Mouse (Mus musculus) stomach, embryonic 14.5 days (tissue): Measurements from ENCODE around the gene Ppa1. TPM values are rescaled to one million over a fixed set of nuclear protein-coding genes. Genes with fewer than 3 reads are reported as not detected.

ENCODE experiments used
- ATAC-seq: fragments of 200-750 bp; cut with Nextera tagmentation; 2 replicates; pipeline ENCODE4 v1.8.0; 2017; ENCODE audit warnings: low read depth, moderate TSS enrichment; ENCODE audit not compliant: insufficient number of reproducible peaks, insufficient read depth, low FRiP score
- H3K27ac ChIP-seq: fragments of 300-500 bp; sonication (generic); 2 replicates; pipeline ENCODE4 v1.5.1; 2014; ENCODE audit warnings: mild to moderate bottlenecking, low read length, moderate library complexity, mixed read lengths
- H3K27me3 ChIP-seq: fragments of 300-500 bp; sonication (generic); 2 replicates; pipeline ENCODE4 v1.6.1; 2014; ENCODE audit warnings: low read length, control low read depth, mixed read lengths; ENCODE audit not compliant: control insufficient read depth, insufficient read depth
- H3K36me3 ChIP-seq: fragments of 300-500 bp; sonication (generic); 2 replicates; pipeline ENCODE4 v1.6.1; 2014; ENCODE audit warnings: mild to moderate bottlenecking, control low read depth, low read length, moderate library complexity, mixed read lengths; ENCODE audit not compliant: control insufficient read depth, insufficient read depth
- H3K4me1 ChIP-seq: fragments of 300-500 bp; sonication (generic); 2 replicates; pipeline ENCODE4 v1.6.1; 2014; ENCODE audit warnings: low read length, control low read depth, mixed read lengths; ENCODE audit not compliant: control insufficient read depth, insufficient read depth
- H3K4me2 ChIP-seq: fragments of 300-500 bp; sonication (generic); replicated peaks from 2 replicates; pipeline ENCODE4 v1.6.1; 2014; ENCODE audit warnings: low read depth, low read length, control low read depth
- H3K4me3 ChIP-seq: fragments of 300-500 bp; sonication (generic); 2 replicates; pipeline ENCODE4 v1.5.1; 2014; ENCODE audit warnings: low read depth, low read length, control low read depth
- H3K9ac ChIP-seq: fragments of 300-500 bp; sonication (generic); replicated peaks from 2 replicates; pipeline ENCODE4 v1.6.1; 2014; ENCODE audit warnings: low read depth, mild to moderate bottlenecking, control low read depth, low read length, moderate library complexity, mixed read lengths
- H3K9me3 ChIP-seq: fragments of 300-500 bp; sonication (generic); 2 replicates; pipeline ENCODE4 v1.6.1; 2016; ENCODE audit warnings: low read depth, low read length, control low read depth; ENCODE audit not compliant: control insufficient read depth
- WGBS: fragments of 180-500 bp; shearing (Covaris S2); extraction: QIAGEN DNeasy Blood & Tissue Kit; methylation state at CpG from one replicate; pipeline ENCODE4 v1.1.7; 2014; 5-methylcytosine and 5-hydroxymethylcytosine counted together
- polyA plus RNA-seq: library from polyadenylated mRNA; unstranded; fragments of >200 nt; fragmentation: Nextera tagmentation; extraction: Ambion mirVana; gene quantifications from 2 replicates; pipeline ENCODE4 v1.2.1, GENCODE M21; 2014

The Ppa1 gene
- polyA plus RNA-seq, 1 experiment from 2014 or later, result 145 TPM

DNA sequence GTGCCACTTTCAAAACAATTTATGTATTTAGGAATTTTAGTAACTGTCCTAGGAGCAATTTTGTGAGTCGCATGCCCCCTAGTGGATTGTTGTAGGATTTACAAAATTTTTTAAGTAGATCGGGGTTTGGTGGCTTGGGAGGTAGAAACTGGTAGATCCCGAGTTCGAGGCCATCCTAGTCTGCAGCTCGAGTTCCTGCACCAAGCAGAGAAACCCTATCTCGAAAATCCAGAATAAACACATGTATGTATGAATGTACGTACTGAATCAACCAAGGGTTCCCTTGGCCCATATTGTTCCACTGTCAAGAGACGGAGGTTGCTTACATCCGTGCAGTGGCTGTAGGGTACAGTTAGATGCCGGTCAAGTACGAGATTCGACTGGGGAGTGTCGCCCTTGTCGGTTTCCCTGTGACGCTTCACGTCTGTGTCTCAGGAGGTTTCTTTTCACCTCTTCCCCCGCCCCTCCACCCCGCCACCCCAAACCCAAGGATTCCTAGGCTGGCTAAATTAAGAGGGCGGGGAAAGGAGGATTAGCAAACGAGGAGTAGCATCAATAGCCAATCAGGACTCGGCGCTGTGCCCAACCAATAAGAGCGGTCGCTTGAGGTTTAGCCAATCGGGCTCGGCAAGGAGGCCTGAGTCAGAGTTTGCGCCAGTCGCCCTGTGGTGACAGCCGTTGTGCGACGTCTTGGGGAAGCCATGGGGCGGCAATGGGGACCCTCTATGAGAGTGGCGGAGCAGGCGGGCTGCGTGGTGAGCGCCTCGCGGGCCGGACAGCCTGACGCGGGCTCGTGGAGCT is 46.7 kb downstream of the Ppa1 start, which contains the start of gene Tysnd1:
TSS of gene Tysnd1 (plus strand) at position 645 of the 801 bp plus-strand sequence.
- Histone ChIP-seq H3K4me1 (peaks cover 14% of the 10 kb centered on the region), H3K27me3 (no peaks in the 10 kb centered on the region), H3K4me2 (peak within 1 kb of the TSS; percentile 100), H3K36me3 (peaks cover 34% of the 10 kb centered on the region), H3K9me3 (no peaks in the 10 kb centered on the region), H3K9ac (peak within 1 kb of the TSS; percentile 79), H3K27ac (peak within 1 kb of the TSS; percentile 55; the same call in 1 of the 2 replicates), H3K4me3 (peak within 1 kb of the TSS; percentile 98)
- peak; percentile 96 for ATAC-seq
- WGBS, result under 1% methylated on average over 42 of the region's 42 CpGs

DNA sequence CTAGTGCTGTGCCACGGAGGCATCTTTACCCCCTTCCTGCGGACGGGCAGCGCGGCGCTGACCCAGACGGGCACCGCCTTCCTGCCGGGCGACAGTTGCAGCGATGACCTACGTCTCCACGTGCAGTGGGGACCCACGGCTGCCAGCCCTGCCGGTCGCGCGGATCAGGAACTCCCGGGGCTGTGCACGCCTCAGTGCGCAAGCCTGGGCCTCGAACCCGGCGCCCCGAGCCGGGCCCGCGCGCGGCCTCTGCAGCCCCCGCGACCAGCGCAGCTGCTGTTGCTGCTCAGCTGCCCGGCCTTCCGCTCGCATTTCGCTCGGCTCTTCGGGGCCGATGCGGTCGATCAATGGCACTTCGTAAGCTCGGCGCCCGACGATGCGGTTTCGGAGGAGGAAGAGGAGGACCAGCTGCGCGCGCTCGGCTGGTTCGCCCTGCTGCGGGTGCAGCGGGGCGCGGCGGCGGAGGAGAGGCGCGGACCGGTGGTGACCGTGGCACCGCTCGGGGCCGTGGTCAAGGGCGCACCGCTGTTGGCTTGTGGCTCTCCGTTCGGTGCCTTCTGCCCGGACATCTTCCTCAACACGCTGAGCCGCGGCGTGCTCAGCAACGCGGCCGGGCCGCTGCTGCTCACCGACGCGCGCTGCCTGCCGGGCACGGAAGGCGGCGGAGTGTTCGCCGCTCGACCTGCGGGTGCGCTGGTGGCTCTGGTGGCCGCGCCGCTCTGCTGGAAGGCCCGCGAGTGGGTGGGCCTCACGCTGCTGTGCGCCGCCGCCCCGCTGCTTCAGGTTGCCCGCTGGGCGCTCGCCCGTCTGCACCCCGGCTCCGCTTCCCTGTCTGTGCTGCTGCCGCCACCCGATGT is 47.6 kb downstream of the Ppa1 start:
- peak; percentile 6; the same call in 1 of the 2 replicates for ATAC-seq
- Histone ChIP-seq H3K36me3 (peaks cover 26% of the 10 kb centered on the region), H3K9me3 (no peaks in the 10 kb centered on the region), H3K4me1 (peaks cover 14% of the 10 kb centered on the region), H3K4me3 (peak overlapping the region; percentile 98), H3K27ac (peak overlapping the region; percentile 55; the same call in 1 of the 2 replicates), H3K27me3 (no peaks in the 10 kb centered on the region), H3K9ac (peak overlapping the region; percentile 79), H3K4me2 (peak overlapping the region; percentile 100)
- under 1% methylated on average over 102 of the region's 111 CpGs for WGBS

DNA sequence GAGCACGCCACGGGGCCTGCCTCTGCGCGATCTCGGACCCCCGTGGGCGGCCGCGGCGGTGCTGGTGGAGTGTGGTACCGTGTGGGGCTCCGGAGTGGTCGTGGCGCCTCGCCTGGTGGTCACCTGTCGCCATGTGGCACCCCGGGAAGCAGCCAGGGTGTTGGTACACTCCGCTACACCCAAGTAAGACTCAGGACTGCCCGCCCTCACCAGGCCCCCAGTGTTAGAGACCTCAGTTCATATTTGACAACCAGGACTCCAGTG is 48.1 kb downstream of the Ppa1 start:
- H3K27me3 ChIP-seq, result no peaks in the 10 kb centered on the region
- WGBS, result 9% methylated on average over 19 of the region's 19 CpGs
- H3K4me1 ChIP-seq, result peaks cover 14% of the 10 kb centered on the region
- no peak for ATAC-seq
- no peaks in the 10 kb centered on the region for H3K9me3 ChIP-seq
- H3K9ac ChIP-seq, result peak overlapping the region; percentile 79
- H3K36me3 ChIP-seq, result peaks cover 20% of the 10 kb centered on the region
- peak overlapping the region; percentile 98 for H3K4me3 ChIP-seq
- peak overlapping the region; percentile 100 for H3K4me2 ChIP-seq
- no peak overlapping the region for H3K27ac ChIP-seq

DNA sequence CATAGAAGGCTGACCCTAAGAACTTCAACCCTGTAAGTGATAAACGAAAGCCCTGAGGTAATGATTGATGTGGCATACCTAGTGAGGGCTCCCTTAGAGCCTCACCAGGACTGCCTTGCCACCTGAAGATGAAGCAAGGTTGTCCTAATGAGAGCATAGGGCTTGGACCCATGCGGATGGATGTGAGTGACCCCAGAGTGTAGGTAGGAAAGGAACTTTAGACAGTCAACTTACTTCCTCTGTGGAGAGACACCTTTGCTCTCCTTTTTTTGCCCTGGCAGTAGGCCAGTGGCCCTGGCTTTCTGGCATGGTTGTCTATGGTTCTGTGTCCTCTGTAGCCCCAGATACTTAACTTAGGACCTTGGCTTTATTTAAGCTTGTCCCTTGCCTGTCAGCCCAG is 48.7 kb downstream of the Ppa1 start:
- WGBS, result 79% methylated on average over 2 of the region's 2 CpGs
- no peaks in the 10 kb centered on the region for H3K9me3 ChIP-seq
- H3K9ac ChIP-seq, result 0 out of 2 replicates have a peak overlapping the region, but pooled peaks have one; percentile 79
- no peak overlapping the region for H3K27ac ChIP-seq
- no peaks in the 10 kb centered on the region for H3K27me3 ChIP-seq
- peaks cover 14% of the 10 kb centered on the region for H3K4me1 ChIP-seq
- no peak for ATAC-seq
- peak overlapping the region; percentile 100 for H3K4me2 ChIP-seq
- H3K36me3 ChIP-seq, result peaks cover 17% of the 10 kb centered on the region
- peak overlapping the region; percentile 98 for H3K4me3 ChIP-seq

DNA sequence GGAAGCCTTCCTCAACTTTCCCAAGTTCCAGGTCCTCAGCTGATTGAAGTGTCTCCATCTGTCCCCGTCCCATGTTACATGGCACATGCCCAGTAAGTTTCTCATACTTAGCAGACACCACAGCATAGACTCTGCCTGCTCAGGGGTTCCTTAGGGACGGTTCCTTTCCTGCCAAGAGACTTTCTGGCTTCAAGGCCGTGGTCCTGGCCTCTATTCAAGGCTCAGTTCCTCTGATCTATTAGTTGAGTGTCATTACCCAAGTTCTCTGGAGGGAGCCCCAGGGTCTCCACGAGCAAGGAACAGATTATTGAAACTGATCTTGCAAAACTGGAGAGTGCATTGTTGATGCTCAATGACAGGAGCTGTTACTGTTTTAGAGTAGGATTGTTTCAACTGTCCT is 56.3 kb downstream of the Ppa1 start:
- Histone ChIP-seq H3K4me3 (no peak overlapping the region), H3K4me2 (no peak overlapping the region), H3K4me1 (no peaks in the 10 kb centered on the region), H3K36me3 (peaks cover 18% of the 10 kb centered on the region; the same call in 1 of the 2 replicates), H3K9me3 (no peaks in the 10 kb centered on the region), H3K9ac (no peak overlapping the region), H3K27me3 (no peaks in the 10 kb centered on the region), H3K27ac (no peak overlapping the region)
- no peak for ATAC-seq
- WGBS, result 81% methylated on average over 4 of the region's 4 CpGs

DNA sequence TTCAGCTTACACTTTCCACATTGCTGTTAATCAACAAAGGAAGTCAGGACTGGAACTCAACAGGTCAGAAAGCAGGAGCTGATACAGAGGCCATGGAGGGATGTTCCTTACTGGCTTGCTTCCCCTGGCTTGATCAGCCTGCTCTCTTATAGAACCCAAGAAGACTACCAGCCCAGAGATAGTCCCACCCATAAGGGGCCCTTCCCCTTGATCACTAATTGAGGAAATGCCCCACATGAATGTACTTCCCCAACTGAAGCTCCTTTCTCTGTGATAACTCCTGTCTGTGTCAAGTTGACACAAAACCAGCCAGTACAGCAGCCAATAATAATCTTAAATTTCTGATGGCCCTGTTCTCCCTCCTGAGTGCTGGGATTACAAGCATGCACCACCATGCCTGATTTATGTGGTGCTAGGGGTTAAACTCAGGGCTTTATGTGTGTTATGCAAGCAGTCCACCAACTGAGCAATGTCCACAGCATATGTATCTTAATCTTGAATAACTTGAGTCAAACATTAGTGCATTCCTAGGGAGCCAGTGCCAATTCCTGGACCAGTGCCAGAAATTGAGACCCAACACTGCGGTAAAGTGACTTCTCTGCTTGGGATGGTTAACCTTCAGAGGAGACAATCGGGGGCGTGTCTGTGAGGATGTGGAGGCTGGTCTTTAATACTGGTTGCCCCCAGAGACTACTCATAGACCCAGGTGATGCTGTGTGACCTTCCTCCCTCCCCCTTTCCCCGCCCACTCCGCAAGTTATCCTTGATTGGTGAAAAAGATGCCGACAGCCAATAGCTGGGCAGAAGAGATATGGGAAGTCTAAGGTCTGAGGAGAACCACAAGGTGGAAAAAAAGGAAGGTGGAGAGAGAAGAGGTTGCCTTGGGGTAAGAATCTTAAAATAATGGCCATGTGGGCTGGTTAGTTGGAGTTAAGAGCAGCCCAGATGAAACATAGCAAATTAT is 58.3 kb downstream of the Ppa1 start:
- Histone ChIP-seq H3K9ac (no peak overlapping the region), H3K36me3 (peaks cover 14% of the 10 kb centered on the region; the same call in 1 of the 2 replicates), H3K4me1 (no peaks in the 10 kb centered on the region), H3K4me2 (no peak overlapping the region), H3K27me3 (no peaks in the 10 kb centered on the region), H3K9me3 (no peaks in the 10 kb centered on the region), H3K27ac (no peak overlapping the region), H3K4me3 (no peak overlapping the region)
- ATAC-seq, result no peak
- WGBS, result 75% methylated on average over 6 of the region's 6 CpGs

DNA sequence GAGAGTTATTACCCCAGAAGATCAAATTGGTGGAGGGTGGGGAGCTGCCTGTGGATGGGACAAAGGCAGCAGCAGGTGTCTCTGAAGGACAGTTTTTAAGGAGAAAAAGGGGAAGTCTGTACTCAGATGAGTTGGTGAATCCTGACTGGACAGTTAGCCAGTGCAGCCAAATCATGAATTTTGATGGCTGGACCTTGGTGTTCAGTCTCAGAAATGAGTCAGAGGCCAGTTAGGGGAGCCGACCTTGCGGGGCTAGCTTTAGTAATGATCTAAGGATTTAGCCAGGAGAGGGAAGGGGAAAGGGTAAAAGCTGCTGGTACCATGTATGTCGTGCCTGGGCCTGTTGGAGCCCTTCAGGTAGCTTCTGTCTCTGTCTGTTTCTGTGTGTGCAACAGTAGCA is 65.2 kb downstream of the Ppa1 start:
- Histone ChIP-seq H3K27me3 (no peaks in the 10 kb centered on the region), H3K4me3 (no peak overlapping the region), H3K4me2 (no peak overlapping the region), H3K4me1 (peaks cover 10% of the 10 kb centered on the region), H3K36me3 (no peaks in the 10 kb centered on the region), H3K9me3 (no peaks in the 10 kb centered on the region), H3K9ac (no peak overlapping the region), H3K27ac (no peak overlapping the region)
- 72% methylated on average over 3 of the region's 3 CpGs for WGBS
- no peak for ATAC-seq

DNA sequence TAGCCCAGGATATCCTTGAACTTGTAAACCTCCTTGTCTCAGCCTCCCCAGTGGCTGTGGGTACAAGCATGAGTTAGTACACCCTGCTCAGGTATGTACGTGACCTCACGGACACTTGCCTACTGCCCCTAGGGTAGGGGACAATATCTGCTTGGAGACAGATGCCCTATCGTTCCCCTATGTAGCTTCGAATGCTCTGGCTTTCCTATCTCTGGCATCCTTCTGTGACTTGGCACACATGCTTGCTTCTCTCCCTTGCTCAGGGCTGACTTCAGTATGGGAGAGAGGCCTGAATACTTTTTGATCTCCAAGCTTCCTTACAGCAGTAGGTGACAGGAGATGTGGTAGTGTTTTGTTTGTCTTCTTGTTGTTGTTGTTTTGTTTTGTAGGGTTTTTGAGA is 65.8 kb downstream of the Ppa1 start:
- no peaks in the 10 kb centered on the region for H3K9me3 ChIP-seq
- no peaks in the 10 kb centered on the region for H3K36me3 ChIP-seq
- no peak overlapping the region for H3K4me3 ChIP-seq
- peaks cover 10% of the 10 kb centered on the region for H3K4me1 ChIP-seq
- WGBS, result 90% methylated on average over 4 of the region's 4 CpGs
- ATAC-seq, result no peak
- H3K9ac ChIP-seq, result no peak overlapping the region
- no peak overlapping the region for H3K27ac ChIP-seq
- H3K27me3 ChIP-seq, result no peaks in the 10 kb centered on the region
- H3K4me2 ChIP-seq, result no peak overlapping the region
